Mouse (Mus musculus): ENCODE results near the gene Nos1ap. TPM values are rescaled to one million over a fixed set of nuclear protein-coding genes. Genes with fewer than 3 reads are reported as not detected.

The Nos1ap gene
- polyA plus RNA-seq, 1 experiment from 2014 or later = 14.6 TPM

DNA sequence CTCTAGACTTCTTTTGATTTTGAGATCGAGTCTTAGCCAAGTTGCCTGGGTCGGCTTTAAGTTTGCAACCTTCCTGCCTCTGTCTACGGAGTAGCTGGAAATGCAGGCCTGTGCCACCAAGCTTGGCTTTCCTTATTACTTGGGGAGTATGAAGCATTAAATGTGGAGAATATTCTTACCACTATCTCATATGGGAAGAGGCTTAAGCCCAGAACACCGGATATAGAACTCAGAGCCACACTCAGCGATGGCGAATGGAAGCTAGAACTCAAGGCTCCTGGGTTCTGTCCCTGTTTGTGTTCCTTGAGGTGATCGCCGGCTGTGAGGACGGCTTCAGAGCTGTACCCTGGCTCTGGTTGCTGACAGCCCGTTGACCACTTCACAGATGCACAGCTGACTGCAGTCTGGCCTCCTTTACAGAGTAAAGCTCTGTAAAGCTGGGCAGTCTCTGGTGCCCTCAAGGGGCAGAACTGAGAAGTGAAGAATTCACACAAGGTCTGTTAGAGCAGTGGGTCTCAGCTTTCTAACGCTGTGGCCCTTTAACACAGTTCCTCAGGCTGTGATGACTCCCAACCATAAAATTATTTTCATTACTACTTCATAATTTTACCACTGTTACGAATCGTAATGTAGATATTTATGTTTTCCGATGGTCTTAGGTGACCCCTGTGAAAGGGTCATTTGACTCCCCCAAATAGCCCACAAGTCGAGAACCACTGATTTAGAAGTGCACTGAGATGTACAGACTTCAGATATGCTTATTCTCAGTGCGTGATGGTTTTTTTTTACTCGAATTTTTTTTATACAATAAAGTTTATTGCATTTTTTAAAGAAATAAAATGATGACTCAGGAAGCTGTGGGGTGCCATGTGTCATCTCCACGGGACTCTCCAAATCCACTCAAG, 23.6 kb upstream of the Nos1ap start:
- Histone ChIP-seq H3K27me3 (ENCODE audit: control insufficient read depth, insufficient read depth, low read length) (no peaks in the 10 kb centered on the region), H3K4me1 (ENCODE audit: control insufficient read depth, insufficient read depth, low read length) (no peaks in the 10 kb centered on the region), H3K9ac (ENCODE audit: low read length) (no peak overlapping the region), H3K36me3 (ENCODE audit: control insufficient read depth, insufficient read depth) (no peaks in the 10 kb centered on the region), H3K4me2 (ENCODE audit: low read depth, low read length) (no peak overlapping the region; the same call in 1 of the 2 replicates), H3K9me3 (replicated peaks; ENCODE audit: control insufficient read depth, low read length) (no peaks in the 10 kb centered on the region), H3K4me3 (ENCODE audit: low read length) (no peak overlapping the region), H3K27ac (ENCODE audit: low read length) (no peak overlapping the region)
- ATAC-seq (replicated peaks; ENCODE audit: extremely low read depth, insufficient read depth, low FRiP score) = peak; percentile 78
- 53% methylated on average over 18 of the region's 18 CpGs for WGBS

GRCm38 (mm10) chr1:170611631-170612030, 22.0 kb upstream of the Nos1ap start:
- no peak for ATAC-seq (replicated peaks; ENCODE audit: extremely low read depth, insufficient read depth, low FRiP score)
- Histone ChIP-seq H3K9ac (ENCODE audit: low read length) (no peak overlapping the region), H3K27ac (ENCODE audit: low read length) (no peak overlapping the region), H3K27me3 (ENCODE audit: control insufficient read depth, insufficient read depth, low read length) (no peaks in the 10 kb centered on the region), H3K36me3 (ENCODE audit: control insufficient read depth, insufficient read depth) (no peaks in the 10 kb centered on the region), H3K9me3 (replicated peaks; ENCODE audit: control insufficient read depth, low read length) (no peaks in the 10 kb centered on the region), H3K4me3 (ENCODE audit: low read length) (no peak overlapping the region), H3K4me1 (ENCODE audit: control insufficient read depth, insufficient read depth, low read length) (no peaks in the 10 kb centered on the region), H3K4me2 (ENCODE audit: low read depth, low read length) (no peak overlapping the region)
- 90% methylated on average over 3 of the region's 3 CpGs for WGBS

DNA sequence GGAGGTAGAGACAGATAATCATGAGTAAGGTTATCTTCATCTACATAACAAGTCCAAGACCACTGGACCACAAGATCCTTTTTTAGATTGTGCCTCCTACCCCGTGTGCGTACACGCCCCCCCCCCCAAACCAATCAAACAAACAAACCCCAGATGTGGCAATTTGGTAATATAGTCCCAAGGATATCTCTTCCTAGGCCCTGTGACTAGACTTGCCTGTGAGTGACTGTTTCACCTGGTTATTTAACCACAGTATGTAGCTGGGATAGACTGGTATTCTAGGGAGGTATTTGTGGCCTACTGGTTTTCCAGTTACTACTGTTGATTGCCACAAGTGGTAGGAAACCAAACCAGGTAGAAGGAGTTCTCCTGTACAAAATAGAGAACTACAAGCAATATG, 21.0 kb upstream of the Nos1ap start:
- no peaks in the 10 kb centered on the region for H3K27me3 ChIP-seq (ENCODE audit: control insufficient read depth, insufficient read depth, low read length)
- ATAC-seq (replicated peaks; ENCODE audit: extremely low read depth, insufficient read depth, low FRiP score) = no peak
- H3K36me3 ChIP-seq (ENCODE audit: control insufficient read depth, insufficient read depth) = no peaks in the 10 kb centered on the region
- no peak overlapping the region for H3K27ac ChIP-seq (ENCODE audit: low read length)
- H3K4me3 ChIP-seq (ENCODE audit: low read length) = no peak overlapping the region
- 85% methylated on average over 3 of the region's 3 CpGs for WGBS
- peaks cover 3% of the 10 kb centered on the region; the same call in 1 of the 2 replicates for H3K4me1 ChIP-seq (ENCODE audit: control insufficient read depth, insufficient read depth, low read length)
- no peak overlapping the region for H3K4me2 ChIP-seq (ENCODE audit: low read depth, low read length)
- H3K9me3 ChIP-seq (replicated peaks; ENCODE audit: control insufficient read depth, low read length) = no peaks in the 10 kb centered on the region
- H3K9ac ChIP-seq (ENCODE audit: low read length) = no peak overlapping the region

DNA sequence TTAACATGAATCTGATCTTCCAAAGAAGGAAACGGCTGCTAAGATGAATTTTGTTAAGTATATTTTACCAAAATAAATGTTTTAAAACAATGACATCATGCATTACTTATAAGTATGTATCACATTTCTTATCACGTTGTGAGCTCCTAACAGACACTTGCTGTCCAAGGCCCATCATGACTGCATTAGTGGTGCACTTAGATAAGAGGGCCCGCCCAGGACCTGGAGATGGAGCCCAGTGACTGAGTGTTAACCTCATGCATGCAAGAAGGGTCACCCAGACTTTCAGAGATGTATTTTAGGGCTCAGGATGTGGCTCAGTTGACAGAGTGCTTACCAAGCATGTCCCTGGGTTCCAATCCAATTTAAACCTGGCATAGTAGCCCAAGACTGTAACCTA, 20.6 kb upstream of the Nos1ap start:
- Histone ChIP-seq H3K9me3 (replicated peaks; ENCODE audit: control insufficient read depth, low read length) (no peaks in the 10 kb centered on the region), H3K27ac (ENCODE audit: low read length) (no peak overlapping the region), H3K36me3 (ENCODE audit: control insufficient read depth, insufficient read depth) (no peaks in the 10 kb centered on the region), H3K9ac (ENCODE audit: low read length) (no peak overlapping the region), H3K4me3 (ENCODE audit: low read length) (no peak overlapping the region), H3K4me2 (ENCODE audit: low read depth, low read length) (no peak overlapping the region), H3K4me1 (ENCODE audit: control insufficient read depth, insufficient read depth, low read length) (peaks cover 6% of the 10 kb centered on the region), H3K27me3 (ENCODE audit: control insufficient read depth, insufficient read depth, low read length) (no peaks in the 10 kb centered on the region)
- ATAC-seq (replicated peaks; ENCODE audit: extremely low read depth, insufficient read depth, low FRiP score) = no peak
- WGBS = 59% methylated on average over 3 of the region's 3 CpGs

- no peak overlapping the region for H3K4me2 ChIP-seq (ENCODE audit: low read depth, low read length)
- H3K9ac ChIP-seq (ENCODE audit: low read length) = no peak overlapping the region
- WGBS = 36% methylated on average over 7 of the region's 7 CpGs
- H3K4me3 ChIP-seq (ENCODE audit: low read length) = no peak overlapping the region
- peaks cover 10% of the 10 kb centered on the region for H3K4me1 ChIP-seq (ENCODE audit: control insufficient read depth, insufficient read depth, low read length)
- H3K27me3 ChIP-seq (ENCODE audit: control insufficient read depth, insufficient read depth, low read length) = no peaks in the 10 kb centered on the region
- H3K36me3 ChIP-seq (ENCODE audit: control insufficient read depth, insufficient read depth) = no peaks in the 10 kb centered on the region
- no peak for ATAC-seq (replicated peaks; ENCODE audit: extremely low read depth, insufficient read depth, low FRiP score)
- no peaks in the 10 kb centered on the region for H3K9me3 ChIP-seq (replicated peaks; ENCODE audit: control insufficient read depth, low read length)
- no peak overlapping the region; the same call in 1 of the 2 replicates for H3K27ac ChIP-seq (ENCODE audit: low read length)
These were observed 20.2 kb upstream of the Nos1ap start for GRCm38 (mm10) chr1:170609872-170610271.

- WGBS = 69% methylated on average over 3 of the region's 3 CpGs
- H3K4me3 ChIP-seq (ENCODE audit: low read length) = no peak overlapping the region
- no peak overlapping the region for H3K4me2 ChIP-seq (ENCODE audit: low read depth, low read length)
- H3K9ac ChIP-seq (ENCODE audit: low read length) = no peak overlapping the region
- no peak overlapping the region for H3K27ac ChIP-seq (ENCODE audit: low read length)
- H3K4me1 ChIP-seq (ENCODE audit: control insufficient read depth, insufficient read depth, low read length) = peaks cover 12% of the 10 kb centered on the region
- H3K36me3 ChIP-seq (ENCODE audit: control insufficient read depth, insufficient read depth) = no peaks in the 10 kb centered on the region
- H3K27me3 ChIP-seq (ENCODE audit: control insufficient read depth, insufficient read depth, low read length) = no peaks in the 10 kb centered on the region
- H3K9me3 ChIP-seq (replicated peaks; ENCODE audit: control insufficient read depth, low read length) = no peaks in the 10 kb centered on the region
- ATAC-seq (replicated peaks; ENCODE audit: extremely low read depth, insufficient read depth, low FRiP score) = no peak
These were observed 18.9 kb upstream of the Nos1ap start for GRCm38 (mm10) chr1:170608461-170609071.

GRCm38 (mm10) chr1:170607231-170607917, 17.7 kb upstream of the Nos1ap start:
- no peaks in the 10 kb centered on the region for H3K9me3 ChIP-seq (replicated peaks; ENCODE audit: control insufficient read depth, low read length)
- H3K4me2 ChIP-seq (ENCODE audit: low read depth, low read length) = no peak overlapping the region
- no peak overlapping the region for H3K9ac ChIP-seq (ENCODE audit: low read length)
- H3K27ac ChIP-seq (ENCODE audit: low read length) = no peak overlapping the region
- WGBS = 90% methylated on average over 8 of the region's 8 CpGs
- ATAC-seq (replicated peaks; ENCODE audit: extremely low read depth, insufficient read depth, low FRiP score) = no peak
- H3K36me3 ChIP-seq (ENCODE audit: control insufficient read depth, insufficient read depth) = no peaks in the 10 kb centered on the region
- no peaks in the 10 kb centered on the region for H3K27me3 ChIP-seq (ENCODE audit: control insufficient read depth, insufficient read depth, low read length)
- no peak overlapping the region for H3K4me3 ChIP-seq (ENCODE audit: low read length)
- H3K4me1 ChIP-seq (ENCODE audit: control insufficient read depth, insufficient read depth, low read length) = peaks cover 12% of the 10 kb centered on the region

DNA sequence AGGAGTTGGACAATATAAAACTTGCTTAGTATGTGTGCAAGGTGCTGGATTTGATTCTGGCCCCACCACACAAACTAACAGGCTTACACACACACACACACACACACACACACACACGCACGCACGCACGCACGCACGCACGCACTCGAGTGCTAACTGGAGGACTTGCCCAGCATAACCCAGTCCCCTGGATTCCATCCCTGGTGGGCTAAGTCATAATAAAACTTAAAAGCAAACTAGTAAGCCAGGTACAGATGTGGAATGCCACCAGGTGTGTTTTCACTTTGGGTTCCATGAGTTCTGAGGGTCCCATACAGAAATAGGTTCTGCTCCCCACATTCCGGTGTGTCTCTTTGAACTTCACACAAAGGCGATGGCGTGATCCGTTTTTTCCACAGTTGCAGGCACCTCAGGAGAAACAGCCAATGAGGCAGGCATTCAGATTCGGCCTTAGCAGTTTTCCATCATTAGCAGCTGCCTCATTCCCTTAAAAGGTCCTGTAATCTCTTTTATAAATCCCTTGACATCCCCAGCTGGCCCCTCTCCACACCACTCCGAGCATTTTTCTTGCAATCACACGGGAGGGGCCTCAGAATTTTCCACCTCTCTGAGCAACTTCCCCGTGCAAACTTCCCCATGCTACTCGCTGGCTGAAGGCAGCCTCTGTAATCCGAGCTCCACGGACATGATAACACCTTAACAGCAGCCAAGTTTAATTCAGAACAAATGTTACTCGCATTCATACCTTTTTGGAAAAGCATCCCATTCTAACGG, 15.8 kb upstream of the Nos1ap start:
- H3K9me3 ChIP-seq (replicated peaks; ENCODE audit: control insufficient read depth, low read length) = no peaks in the 10 kb centered on the region
- H3K27ac ChIP-seq (ENCODE audit: low read length) = peak overlapping the region; percentile 30
- H3K36me3 ChIP-seq (ENCODE audit: control insufficient read depth, insufficient read depth) = no peaks in the 10 kb centered on the region
- no peaks in the 10 kb centered on the region for H3K27me3 ChIP-seq (ENCODE audit: control insufficient read depth, insufficient read depth, low read length)
- H3K4me1 ChIP-seq (ENCODE audit: control insufficient read depth, insufficient read depth, low read length) = peaks cover 12% of the 10 kb centered on the region
- no peak overlapping the region for H3K4me3 ChIP-seq (ENCODE audit: low read length)
- H3K4me2 ChIP-seq (ENCODE audit: low read depth, low read length) = 0 out of 2 replicates have a peak overlapping the region, but pooled peaks have one; percentile 12
- peak; percentile 63 for ATAC-seq (replicated peaks; ENCODE audit: extremely low read depth, insufficient read depth, low FRiP score)
- WGBS = 35% methylated on average over 21 of the region's 21 CpGs
- no peak overlapping the region for H3K9ac ChIP-seq (ENCODE audit: low read length)
